Comparison of ENCODE assay signal across 9 mouse cellular contexts in the genomic region with DNA sequence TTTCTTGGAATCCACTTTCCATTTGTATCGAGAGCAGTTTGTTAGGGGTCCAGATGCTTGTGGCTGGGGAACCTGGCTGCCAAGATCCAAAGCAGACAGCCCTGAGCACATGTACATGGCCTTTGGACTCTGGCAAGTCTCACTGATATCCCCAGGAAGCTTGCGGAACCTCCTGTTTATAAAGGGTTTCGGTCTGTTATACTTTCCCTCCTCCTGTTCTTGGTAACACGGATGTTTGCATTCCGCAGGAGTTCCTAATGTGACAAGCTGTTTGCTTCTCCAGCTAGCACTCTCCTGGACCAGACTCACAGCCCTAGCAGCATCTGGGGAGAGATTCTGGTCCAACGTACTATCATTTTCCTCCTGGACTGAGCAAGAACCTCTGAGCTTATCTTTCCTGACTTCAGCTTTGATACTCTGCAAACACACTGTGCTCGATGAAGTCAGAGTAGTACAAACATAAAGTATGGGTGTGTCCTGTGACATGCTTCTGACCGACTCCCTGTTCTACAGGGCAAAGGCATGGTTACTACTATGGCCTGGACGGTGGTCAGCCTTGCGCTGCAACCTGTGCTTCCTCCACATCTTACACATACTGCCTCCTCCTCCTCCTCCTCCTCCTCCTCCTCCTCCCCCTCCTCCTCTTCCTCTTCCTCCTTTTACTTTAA. TPM values are rescaled to one million over a fixed set of nuclear protein-coding genes. Genes with fewer than 3 reads are reported as not detected.
DNase-seq lines count a peak whose midpoint lies in the region; ATAC-seq and TF ChIP-seq lines count a peak whose summit lies in the region.
"Had no signal": no experiment of that assay in that cellular context is flagged by ENCODE, and none has a peak within 500 bp of the region (broad histone marks: within the 10 kb centered on the region; RNA-seq: fewer than 3 reads in every experiment).

No protein-coding gene starts in this region.

- H3K27me3 ChIP-seq in forebrain, embryonic 12.5 days, result no peaks in the 10 kb centered on the region
- H3K27me3 ChIP-seq: midbrain, embryonic 12.5 days had no signal

- no peaks in the 10 kb centered on the region for H3K36me3 ChIP-seq in forebrain, embryonic 12.5 days (replicated peaks)
- H3K36me3 ChIP-seq: midbrain, embryonic 12.5 days had no signal

- H3K4me2 ChIP-seq in forebrain, embryonic 12.5 days, result no peak overlapping the region
- H3K4me2 ChIP-seq: midbrain, embryonic 12.5 days had no signal

- H3K4me3 ChIP-seq in bone marrow, adult 2 months (replicated peaks; ENCODE audit: control insufficient read depth, low read depth, low read length), result no peak overlapping the region
- no peak overlapping the region for H3K4me3 ChIP-seq in forebrain, embryonic 12.5 days (replicated peaks)
- H3K4me3 ChIP-seq: midbrain, embryonic 12.5 days had no signal

- peak overlapping the region; percentile 69 for H3K27ac ChIP-seq in bone marrow, adult 2 months (ENCODE audit: control insufficient read depth, insufficient read depth, low read depth, low read length, poor library complexity)
- no peak overlapping the region for H3K27ac ChIP-seq in forebrain, embryonic 12.5 days
- H3K27ac ChIP-seq: midbrain, embryonic 12.5 days had no signal

- 57% methylated on average over 10 of the region's 10 CpGs for WGBS in bone marrow, adult 2 months
- 88% methylated on average over 10 of the region's 10 CpGs for WGBS in forebrain, embryonic 12.5 days

- DNase-seq in heart, adult 9 months (ENCODE audit: low spot score in 2 of 2), result peak; percentile 34
- peak; percentile 51 to 67 for DNase-seq in kidney, postnatal 25 days
- DNase-seq in lung, postnatal 14 days, result peak; percentile 63
- DNase-seq in layer of hippocampus, postnatal 14 days (ENCODE audit: low spot score in 2 of 2), result no peak
- DNase-seq in layer of hippocampus, adult 9-10 months (ENCODE audit: low spot score), result no peak
- DNase-seq: layer of hippocampus, postnatal 36 days had no signal

- H3K4me1 ChIP-seq in bone marrow, adult 2 months (ENCODE audit: control insufficient read depth, insufficient read depth, low read length), result peaks cover 8% of the 10 kb centered on the region; the same call in 1 of the 2 replicates
- H3K4me1 ChIP-seq in forebrain, embryonic 12.5 days, result no peaks in the 10 kb centered on the region
- H3K4me1 ChIP-seq: midbrain, embryonic 12.5 days had no signal

- no peak for TF ChIP-seq POLR2A in bone marrow, adult 2 months (IDR thresholded peaks at IDR 0.05; ENCODE audit: borderline replicate concordance, control insufficient read depth, low read depth, low read length)

- no peak for ATAC-seq in forebrain, embryonic 12.5 days (ENCODE audit: low FRiP score)

- no peak overlapping the region for H3K9ac ChIP-seq in forebrain, embryonic 12.5 days
- H3K9ac ChIP-seq: midbrain, embryonic 12.5 days had no signal

- no peak for TF ChIP-seq CTCF in bone marrow, adult 2 months (IDR thresholded peaks at IDR 0.05; ENCODE audit: control insufficient read depth, insufficient read depth, low read length)

- no peaks in the 10 kb centered on the region for H3K9me3 ChIP-seq in forebrain, embryonic 12.5 days
- H3K9me3 ChIP-seq: midbrain, embryonic 12.5 days had no signal

RNA-seq across cellular contexts. Expression of gene Lyve1, which starts 31.0 kb away (rescaled TPM):
- 4.1 TPM in 1 of 2 replicates, not detected in the other for polyA plus RNA-seq in bone marrow, adult 2 months (2011; ENCODE audit: insufficient read depth, insufficient read length, low replicate concordance, missing spikeins)
- polyA plus RNA-seq in forebrain, embryonic 12.5 days (2016; fragmentation: Nextera tagmentation; extraction: Ambion mirVana), result 3.0 and 3.3 TPM in 2 replicates
- total RNA-seq in layer of hippocampus, postnatal 14 days (2021), result 1 to 10 TPM; 2.5 to 3.5 TPM

RNA-seq across cellular contexts. Expression of gene Rnf141, which starts 49.8 kb away (rescaled TPM):
- polyA plus RNA-seq in bone marrow, adult 2 months (2011; ENCODE audit: insufficient read depth, insufficient read length, low replicate concordance, missing spikeins), result 24.6 and 29.9 TPM in 2 replicates
- 25.8 and 29.1 TPM in 2 replicates for polyA plus RNA-seq in forebrain, embryonic 12.5 days (2016; fragmentation: Nextera tagmentation; extraction: Ambion mirVana)
- 10 to 100 TPM; 80.5 to 82.7 TPM for total RNA-seq in layer of hippocampus, postnatal 14 days (2021)

Comparison
In these comparisons a context has a peak if more than half of its experiments do, and no peak if none do; other contexts are left out.
1. DNase-seq: peak in heart, adult 9 months (2 of 2), kidney, postnatal 25 days (2 of 2) and lung, postnatal 14 days (single experiment); none in layer of hippocampus, postnatal 14 days (0 of 2) and layer of hippocampus, adult 9-10 months (single experiment).